Mouse (Mus musculus) cortical plate, adult 2 months (tissue): Measurements from ENCODE around the gene Rbms1.

Experiments
- CTCF ChIP-seq: fragments of 200-500 bp; IDR thresholded peaks from 2 replicates; pipeline ENCODE4 v1.5.1; 2011; ENCODE audit warnings: mild to moderate bottlenecking, control low read depth, low read length; ENCODE audit not compliant: insufficient read depth; ENCODE audit errors: extremely low read depth
- POLR2A ChIP-seq: fragments of 200-500 bp; IDR thresholded peaks from 2 replicates; pipeline ENCODE4 v1.6.1; 2011; ENCODE audit warnings: mild to moderate bottlenecking, low read length, control low read depth; ENCODE audit not compliant: insufficient read depth; ENCODE audit errors: extremely low read depth

DNA sequence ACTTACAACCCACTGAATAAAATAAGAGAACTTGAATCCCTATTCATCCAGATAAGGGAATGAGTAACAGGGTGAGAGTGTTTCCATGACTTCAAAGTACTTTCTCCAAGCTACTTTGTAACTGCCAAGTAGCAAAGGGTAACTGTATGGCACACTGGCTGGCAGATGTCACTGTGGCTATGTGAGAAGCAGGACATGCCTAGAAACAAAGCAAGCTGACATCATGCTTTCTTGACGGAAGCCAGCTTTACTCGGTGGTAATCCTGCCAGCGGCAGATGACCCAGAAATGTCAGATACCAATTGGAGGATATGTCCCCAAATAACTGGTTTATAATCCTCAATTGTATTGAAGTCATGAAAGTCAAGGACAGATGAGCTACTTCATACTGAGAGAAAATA lies 218.3 kb downstream of the Rbms1 start:
- TF ChIP-seq CTCF, result no peak
- TF ChIP-seq POLR2A, result no peak
